Mouse (Mus musculus): ENCODE results near the gene Olfr1134. TPM values are rescaled to one million over a fixed set of nuclear protein-coding genes. Genes with fewer than 3 reads are reported as not detected.
"Not testable (repeated sequence)": the region's sequence is repeated elsewhere in the genome, so short reads cannot be mapped to it uniquely, and the experiment has no call there.

Olfr1134 gene
- polyA plus RNA-seq (2012; ENCODE audit: insufficient read depth, insufficient read length, low replicate concordance, missing spikeins): not detected in 2 replicates

- TF ChIP-seq CTCF (IDR thresholded peaks at IDR 0.05; ENCODE audit: insufficient read depth, low read depth, low read length) (no peak), POLR2A (IDR thresholded peaks at IDR 0.05; ENCODE audit: insufficient read depth, low read depth, low read length) (no peak)
- H3K4me3 ChIP-seq (ENCODE audit: insufficient read depth, low read depth, low read length): no peak within 1 kb of the TSS
- no peaks in the 10 kb centered on the region for H3K4me1 ChIP-seq (ENCODE audit: control insufficient read depth, insufficient read depth, low read length)
- 84% methylated on average over 2 of the region's 2 CpGs for WGBS
- no peak within 1 kb of the TSS for H3K27ac ChIP-seq (ENCODE audit: insufficient read depth, low read depth, low read length)
These were observed at the start of gene Olfr1134 for GRCm38 (mm10) chr2:87658360-87658759. Gene Olfr1134 (minus strand): TSS chr2:87658460.

- H3K27ac ChIP-seq (ENCODE audit: insufficient read depth, low read depth, low read length): no peak within 1 kb of the TSS
These were observed 35.6 kb upstream of the Olfr1134 start, which contains the start of gene Olfr1136 for GRCm38 (mm10) chr2:87693847-87694246. Gene Olfr1136 (minus strand): TSS chr2:87693947.

DNA sequence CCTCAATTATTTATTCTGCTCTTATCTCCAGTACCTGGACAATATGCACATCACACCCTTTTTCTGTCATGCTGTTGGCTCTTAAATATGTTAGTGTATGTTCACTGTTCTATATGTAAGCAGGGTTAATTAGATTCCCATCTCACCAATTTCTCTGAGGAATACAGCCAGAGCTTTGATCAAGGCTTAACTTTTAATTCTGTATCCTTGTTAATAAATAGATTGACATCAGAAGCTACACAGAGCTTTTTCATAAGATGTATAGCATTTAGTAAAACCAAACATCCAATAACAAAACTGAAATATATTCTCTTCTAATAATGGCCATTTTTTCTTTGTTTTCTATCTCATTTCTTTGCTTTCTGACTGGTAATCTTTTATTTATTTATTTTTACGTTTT is 15.3 kb upstream of the Olfr1134 start, which contains the start of gene Olfr1135:
Gene Olfr1135 (minus strand): TSS at position 101 of the 400 bp plus-strand sequence.
- TF ChIP-seq POLR2A (IDR thresholded peaks at IDR 0.05; ENCODE audit: insufficient read depth, low read depth, low read length) (no peak), CTCF (IDR thresholded peaks at IDR 0.05; ENCODE audit: insufficient read depth, low read depth, low read length) (no peak)

More at GRCm38 (mm10) chr2:87693847-87694246, 35.6 kb upstream of the Olfr1134 start, which contains the start of gene Olfr1136:
- H3K4me3 ChIP-seq (ENCODE audit: insufficient read depth, low read depth, low read length): no peak within 1 kb of the TSS
- H3K4me1 ChIP-seq (ENCODE audit: control insufficient read depth, insufficient read depth, low read length): no peaks in the 10 kb centered on the region
- no peak for TF ChIP-seq POLR2A (IDR thresholded peaks at IDR 0.05; ENCODE audit: insufficient read depth, low read depth, low read length)
- TF ChIP-seq CTCF (IDR thresholded peaks at IDR 0.05; ENCODE audit: insufficient read depth, low read depth, low read length): no peak

GRCm38 (mm10) chr2:87647274-87647673 is 11.0 kb downstream of the Olfr1134 start, which contains the start of gene Olfr1133:
Gene Olfr1133 (minus strand): TSS chr2:87647374.
- H3K27ac ChIP-seq (ENCODE audit: insufficient read depth, low read depth, low read length): no peak within 1 kb of the TSS
- H3K4me3 ChIP-seq (ENCODE audit: insufficient read depth, low read depth, low read length): no peak within 1 kb of the TSS
- H3K4me1 ChIP-seq (ENCODE audit: control insufficient read depth, insufficient read depth, low read length): no peaks in the 10 kb centered on the region
- TF ChIP-seq CTCF (IDR thresholded peaks at IDR 0.05; ENCODE audit: insufficient read depth, low read depth, low read length) (no peak), POLR2A (IDR thresholded peaks at IDR 0.05; ENCODE audit: insufficient read depth, low read depth, low read length) (no peak)

More for the DNA sequence above, 15.3 kb upstream of the Olfr1134 start, which contains the start of gene Olfr1135:
- Histone ChIP-seq H3K4me3 (ENCODE audit: insufficient read depth, low read depth, low read length) (no peak within 1 kb of the TSS), H3K4me1 (ENCODE audit: control insufficient read depth, insufficient read depth, low read length) (no peaks in the 10 kb centered on the region), H3K27ac (ENCODE audit: insufficient read depth, low read depth, low read length) (no peak within 1 kb of the TSS)
- WGBS: 5% methylated on average over 1 of the region's 1 CpGs

GRCm38 (mm10) chr2:87642441-87642840 is 15.8 kb downstream of the Olfr1134 start:
- no peak for TF ChIP-seq POLR2A (IDR thresholded peaks at IDR 0.05; ENCODE audit: insufficient read depth, low read depth, low read length)
- Histone ChIP-seq H3K27ac (ENCODE audit: insufficient read depth, low read depth, low read length) (no peak overlapping the region), H3K4me3 (ENCODE audit: insufficient read depth, low read depth, low read length) (no peak overlapping the region), H3K4me1 (ENCODE audit: control insufficient read depth, insufficient read depth, low read length) (no peaks in the 10 kb centered on the region)

GRCm38 (mm10) chr2:87637435-87637834 is 20.8 kb downstream of the Olfr1134 start, which contains the start of gene Olfr1132:
Gene Olfr1132 (minus strand): TSS chr2:87637535.
- H3K27ac ChIP-seq (ENCODE audit: insufficient read depth, low read depth, low read length): no peak within 1 kb of the TSS
- no peak within 1 kb of the TSS for H3K4me3 ChIP-seq (ENCODE audit: insufficient read depth, low read depth, low read length)
- no peaks in the 10 kb centered on the region for H3K4me1 ChIP-seq (ENCODE audit: control insufficient read depth, insufficient read depth, low read length)
- no peak for TF ChIP-seq CTCF (IDR thresholded peaks at IDR 0.05; ENCODE audit: insufficient read depth, low read depth, low read length)
- TF ChIP-seq POLR2A (IDR thresholded peaks at IDR 0.05; ENCODE audit: insufficient read depth, low read depth, low read length): no peak

DNA sequence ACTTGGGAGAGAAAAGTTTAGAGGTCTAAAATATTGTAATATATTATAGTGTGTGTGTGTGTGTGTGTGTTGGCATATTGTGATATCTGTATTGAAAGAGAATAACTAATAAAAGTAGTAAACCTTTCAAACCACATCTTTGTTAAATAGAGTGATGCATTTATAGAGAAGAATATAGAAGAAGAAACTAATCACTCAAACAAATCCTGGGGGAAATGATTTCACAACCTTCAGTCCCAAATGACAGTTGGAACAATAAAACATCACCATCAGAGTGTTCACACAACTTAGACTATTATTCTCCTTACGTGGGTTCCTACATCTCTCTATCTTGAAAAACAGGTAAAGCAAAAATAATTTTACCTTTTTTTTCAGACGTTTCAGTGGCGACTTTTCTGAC is 31.5 kb downstream of the Olfr1134 start, which contains the start of gene Olfr1131:
Gene Olfr1131 (plus strand): TSS at position 301 of the 400 bp plus-strand sequence.
- 73% methylated on average over 3 of the region's 3 CpGs for WGBS
- Histone ChIP-seq H3K4me1 (ENCODE audit: control insufficient read depth, insufficient read depth, low read length) (no peaks in the 10 kb centered on the region), H3K4me3 (ENCODE audit: insufficient read depth, low read depth, low read length) (no peak within 1 kb of the TSS), H3K27ac (ENCODE audit: insufficient read depth, low read depth, low read length) (no peak within 1 kb of the TSS)
- TF ChIP-seq POLR2A (IDR thresholded peaks at IDR 0.05; ENCODE audit: insufficient read depth, low read depth, low read length): no peak
- no peak for TF ChIP-seq CTCF (IDR thresholded peaks at IDR 0.05; ENCODE audit: insufficient read depth, low read depth, low read length)

DNA sequence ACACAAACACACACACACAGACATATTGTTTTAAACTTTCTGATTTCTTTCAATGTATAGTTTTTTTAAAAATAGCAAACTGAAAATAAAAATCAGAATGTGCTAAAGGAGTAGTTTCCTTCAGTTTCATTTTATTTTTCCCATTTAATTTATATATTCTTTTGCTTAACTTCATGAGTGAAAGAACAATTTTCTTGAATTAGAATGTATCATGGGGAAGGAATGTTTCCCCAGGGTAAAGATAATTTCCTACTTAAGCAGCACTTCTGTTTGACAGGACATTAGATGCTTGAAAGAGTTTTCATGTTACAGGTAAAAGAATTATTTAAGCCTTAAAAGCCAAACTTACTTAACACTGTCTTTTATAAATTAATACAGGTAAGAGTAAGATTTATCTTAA is 52.3 kb downstream of the Olfr1134 start, which contains the start of gene Olfr1130:
Gene Olfr1130 (plus strand): TSS at position 301 of the 400 bp plus-strand sequence.
- H3K27ac ChIP-seq (ENCODE audit: insufficient read depth, low read depth, low read length); H3K4me3 ChIP-seq (ENCODE audit: insufficient read depth, low read depth, low read length); H3K4me1 ChIP-seq (ENCODE audit: control insufficient read depth, insufficient read depth, low read length): not testable (repeated sequence)

Other genes with a start within 250 kb of the Olfr1134 start
- not detected in 2 replicates for gene Olfr1123, start 241.8 kb downstream of the Olfr1134 start, polyA plus RNA-seq (2012; ENCODE audit: insufficient read depth, insufficient read length, low replicate concordance, missing spikeins)
- not detected in 2 replicates for gene Olfr1124, start 228.2 kb downstream of the Olfr1134 start, polyA plus RNA-seq (2012; ENCODE audit: insufficient read depth, insufficient read length, low replicate concordance, missing spikeins)
- gene Olfr1126, start 204.5 kb downstream of the Olfr1134 start, polyA plus RNA-seq (2012; ENCODE audit: insufficient read depth, insufficient read length, low replicate concordance, missing spikeins): not detected in 2 replicates
- gene Pramel7, start 161.4 kb downstream of the Olfr1134 start, polyA plus RNA-seq (2012; ENCODE audit: insufficient read depth, insufficient read length, low replicate concordance, missing spikeins): not detected in 2 replicates
- not detected in 2 replicates for gene Pramel6, start 151.9 kb downstream of the Olfr1134 start, polyA plus RNA-seq (2012; ENCODE audit: insufficient read depth, insufficient read length, low replicate concordance, missing spikeins)
- not detected in 2 replicates for gene Olfr153, start 126.7 kb downstream of the Olfr1134 start, polyA plus RNA-seq (2012; ENCODE audit: insufficient read depth, insufficient read length, low replicate concordance, missing spikeins)
- gene Olfr1128, start 112.9 kb downstream of the Olfr1134 start, polyA plus RNA-seq (2012; ENCODE audit: insufficient read depth, insufficient read length, low replicate concordance, missing spikeins): not detected in 2 replicates
- not detected in 2 replicates for gene Olfr1129, start 84.6 kb downstream of the Olfr1134 start, polyA plus RNA-seq (2012; ENCODE audit: insufficient read depth, insufficient read length, low replicate concordance, missing spikeins)
- gene Olfr1130, start 52.2 kb downstream of the Olfr1134 start, polyA plus RNA-seq (2012; ENCODE audit: insufficient read depth, insufficient read length, low replicate concordance, missing spikeins): not detected in 2 replicates
- gene Olfr1131, start 31.4 kb downstream of the Olfr1134 start, polyA plus RNA-seq (2012; ENCODE audit: insufficient read depth, insufficient read length, low replicate concordance, missing spikeins): not detected in 2 replicates
- not detected in 2 replicates for gene Olfr1132, start 20.9 kb downstream of the Olfr1134 start, polyA plus RNA-seq (2012; ENCODE audit: insufficient read depth, insufficient read length, low replicate concordance, missing spikeins)
- gene Olfr1133, start 11.1 kb downstream of the Olfr1134 start, polyA plus RNA-seq (2012; ENCODE audit: insufficient read depth, insufficient read length, low replicate concordance, missing spikeins): not detected in 2 replicates
- gene Olfr1135, start 15.2 kb upstream of the Olfr1134 start, polyA plus RNA-seq (2012; ENCODE audit: insufficient read depth, insufficient read length, low replicate concordance, missing spikeins): not detected in 2 replicates
- not detected in 2 replicates for gene Olfr1136, start 35.5 kb upstream of the Olfr1134 start, polyA plus RNA-seq (2012; ENCODE audit: insufficient read depth, insufficient read length, low replicate concordance, missing spikeins)
- not detected in 2 replicates for gene Olfr1137, start 54.7 kb upstream of the Olfr1134 start, polyA plus RNA-seq (2012; ENCODE audit: insufficient read depth, insufficient read length, low replicate concordance, missing spikeins)
- gene Olfr1138, start 81.5 kb upstream of the Olfr1134 start, polyA plus RNA-seq (2012; ENCODE audit: insufficient read depth, insufficient read length, low replicate concordance, missing spikeins): not detected in 2 replicates
- gene Olfr1140, start 85.3 kb upstream of the Olfr1134 start, polyA plus RNA-seq (2012; ENCODE audit: insufficient read depth, insufficient read length, low replicate concordance, missing spikeins): not detected in 2 replicates
- not detected in 2 replicates for gene Olfr1141, start 95.5 kb upstream of the Olfr1134 start, polyA plus RNA-seq (2012; ENCODE audit: insufficient read depth, insufficient read length, low replicate concordance, missing spikeins)
- not detected in 2 replicates for gene Olfr152, start 121.0 kb upstream of the Olfr1134 start, polyA plus RNA-seq (2012; ENCODE audit: insufficient read depth, insufficient read length, low replicate concordance, missing spikeins)
- not detected in 2 replicates for gene Olfr1143, start 142.1 kb upstream of the Olfr1134 start, polyA plus RNA-seq (2012; ENCODE audit: insufficient read depth, insufficient read length, low replicate concordance, missing spikeins)
- not detected in 2 replicates for gene Olfr1145, start 151.4 kb upstream of the Olfr1134 start, polyA plus RNA-seq (2012; ENCODE audit: insufficient read depth, insufficient read length, low replicate concordance, missing spikeins)
- gene Olfr1148, start 172.1 kb upstream of the Olfr1134 start, polyA plus RNA-seq (2012; ENCODE audit: insufficient read depth, insufficient read length, low replicate concordance, missing spikeins): not detected in 2 replicates
- gene Olfr1150-ps1, start 185.5 kb upstream of the Olfr1134 start, polyA plus RNA-seq (2012; ENCODE audit: insufficient read depth, insufficient read length, low replicate concordance, missing spikeins): not detected in 2 replicates
- gene Olfr1151, start 197.4 kb upstream of the Olfr1134 start, polyA plus RNA-seq (2012; ENCODE audit: insufficient read depth, insufficient read length, low replicate concordance, missing spikeins): not detected in 2 replicates
- not detected in 2 replicates for gene Olfr1152, start 208.0 kb upstream of the Olfr1134 start, polyA plus RNA-seq (2012; ENCODE audit: insufficient read depth, insufficient read length, low replicate concordance, missing spikeins)
- gene Olfr1153, start 236.5 kb upstream of the Olfr1134 start, polyA plus RNA-seq (2012; ENCODE audit: insufficient read depth, insufficient read length, low replicate concordance, missing spikeins): not detected in 2 replicates
- not detected in 2 replicates for gene Olfr1154, start 246.7 kb upstream of the Olfr1134 start, polyA plus RNA-seq (2012; ENCODE audit: insufficient read depth, insufficient read length, low replicate concordance, missing spikeins)